Mouse (Mus musculus): ENCODE measurements around the gene Lrba.

DNA sequence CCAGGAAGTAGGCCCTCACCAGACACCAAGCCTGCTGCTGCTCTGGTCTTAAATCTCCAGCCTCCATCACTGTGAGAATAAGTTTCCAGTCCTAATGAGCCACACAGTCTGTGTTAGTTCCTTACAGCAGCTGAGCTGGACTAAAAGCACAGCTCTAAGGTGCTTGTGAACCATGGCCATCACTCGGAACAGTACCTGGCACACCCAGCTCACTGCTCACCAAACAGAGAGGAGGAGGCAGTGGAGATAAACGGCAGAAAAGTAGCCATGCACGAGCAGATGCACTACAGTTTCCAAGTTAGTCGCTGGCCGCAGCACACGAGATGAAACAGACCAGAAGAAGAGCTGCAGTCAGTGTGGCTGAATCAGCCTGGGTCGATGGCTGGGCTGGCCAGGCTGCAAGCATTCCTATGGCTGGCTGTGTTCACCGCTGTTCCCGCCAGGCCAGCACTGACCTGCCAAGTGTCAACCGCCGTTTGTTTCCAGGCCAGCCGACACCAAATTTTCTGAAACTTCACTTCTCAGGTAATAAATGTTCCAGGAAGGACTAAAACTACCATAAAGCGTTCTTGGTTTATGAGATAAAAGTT lies 573.5 kb downstream of the Lrba start:
- TF ChIP-seq CTCF (IDR thresholded peaks at IDR 0.05), result no peak
- no peak for TF ChIP-seq EP300 (IDR thresholded peaks at IDR 0.05)
